Mouse (Mus musculus) B cell, adult 62 days (primary cell): ENCODE measurements around the gene Themis2. TPM values are rescaled to one million over a fixed set of nuclear protein-coding genes. Genes with fewer than 3 reads are reported as not detected.

Experiments used
- total RNA-seq: library from RNA; stranded (reverse); gene quantifications from 4 replicates; pipeline ENCODE4 v1.2.4, GENCODE M21; 2023

The Themis2 gene
- 133 to 134 TPM (median 133 TPM) in 4 replicates for total RNA-seq

DNA sequence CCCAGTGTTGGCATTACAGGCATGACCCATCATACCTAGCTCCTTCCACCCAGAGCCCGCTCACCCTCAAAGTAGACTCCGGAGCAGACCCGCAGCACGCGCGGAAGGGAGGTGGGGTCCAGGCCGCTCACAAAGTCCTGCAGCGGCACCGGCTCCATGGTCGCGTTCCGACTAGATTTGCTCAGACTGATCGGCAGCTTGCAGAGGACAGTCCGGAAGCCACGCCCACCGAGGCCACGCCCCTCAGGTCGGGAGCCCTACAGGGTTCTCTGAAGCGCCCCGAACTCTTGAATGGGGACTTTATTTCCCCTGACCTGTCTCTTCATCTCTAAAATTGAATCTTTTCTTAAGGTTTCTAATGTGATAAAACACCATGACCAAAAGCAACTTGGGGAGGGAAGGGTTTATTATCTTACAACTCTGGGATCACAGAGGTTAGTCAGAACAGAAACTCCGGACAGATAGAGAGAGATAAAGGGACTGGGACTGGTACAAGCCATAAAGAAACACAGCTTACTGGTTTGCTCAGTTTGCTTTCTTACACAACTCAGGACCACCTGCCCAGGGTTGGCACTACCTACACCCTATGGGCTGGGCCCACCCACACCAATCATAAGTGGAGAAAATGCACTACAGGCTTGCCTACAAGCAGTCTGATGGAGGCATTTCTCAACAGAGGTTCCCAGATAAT is at the start of gene Themis2:
Themis2 (minus strand) TSS at position 192 of the 691 bp plus-strand sequence.

DNA sequence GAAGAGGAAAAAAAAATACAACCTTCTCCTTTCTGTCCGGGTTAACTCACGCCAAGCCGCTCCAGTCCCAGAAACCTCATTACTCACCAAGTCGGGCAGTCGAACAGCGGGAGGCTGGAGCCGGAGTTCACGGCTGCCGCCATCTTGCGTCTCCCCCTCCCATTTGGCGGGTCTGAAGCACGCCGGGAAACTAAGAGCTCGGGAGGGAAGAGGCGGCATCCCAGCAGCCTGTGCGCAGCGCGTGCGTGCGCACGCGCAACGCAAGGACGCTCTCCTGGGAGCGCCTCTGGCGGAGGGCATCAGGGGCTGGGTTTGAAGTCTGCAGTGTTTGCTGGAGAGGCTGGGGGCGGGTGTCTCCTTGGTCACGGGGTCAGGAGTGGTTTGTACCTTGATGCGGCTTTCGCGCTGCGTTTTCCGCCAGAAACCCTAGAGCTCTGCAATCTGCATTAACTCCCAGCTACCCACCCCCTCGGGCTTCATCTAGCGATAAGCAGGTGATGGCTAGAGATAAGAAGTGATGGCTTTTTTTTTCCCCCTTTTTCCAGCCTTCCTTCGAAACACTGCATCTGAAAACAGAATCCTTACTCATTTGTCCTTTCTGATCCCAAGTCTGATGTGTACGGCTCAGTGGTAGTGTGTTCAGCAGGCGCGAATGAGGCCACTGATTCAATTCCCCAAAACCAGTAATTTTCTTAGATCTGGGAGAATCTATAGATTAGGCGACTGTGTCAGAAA is 47.0 kb upstream of the Themis2 start, which contains the start of gene Ppp1r8:
Ppp1r8 (minus strand) TSS at position 200 of the 735 bp plus-strand sequence.

DNA sequence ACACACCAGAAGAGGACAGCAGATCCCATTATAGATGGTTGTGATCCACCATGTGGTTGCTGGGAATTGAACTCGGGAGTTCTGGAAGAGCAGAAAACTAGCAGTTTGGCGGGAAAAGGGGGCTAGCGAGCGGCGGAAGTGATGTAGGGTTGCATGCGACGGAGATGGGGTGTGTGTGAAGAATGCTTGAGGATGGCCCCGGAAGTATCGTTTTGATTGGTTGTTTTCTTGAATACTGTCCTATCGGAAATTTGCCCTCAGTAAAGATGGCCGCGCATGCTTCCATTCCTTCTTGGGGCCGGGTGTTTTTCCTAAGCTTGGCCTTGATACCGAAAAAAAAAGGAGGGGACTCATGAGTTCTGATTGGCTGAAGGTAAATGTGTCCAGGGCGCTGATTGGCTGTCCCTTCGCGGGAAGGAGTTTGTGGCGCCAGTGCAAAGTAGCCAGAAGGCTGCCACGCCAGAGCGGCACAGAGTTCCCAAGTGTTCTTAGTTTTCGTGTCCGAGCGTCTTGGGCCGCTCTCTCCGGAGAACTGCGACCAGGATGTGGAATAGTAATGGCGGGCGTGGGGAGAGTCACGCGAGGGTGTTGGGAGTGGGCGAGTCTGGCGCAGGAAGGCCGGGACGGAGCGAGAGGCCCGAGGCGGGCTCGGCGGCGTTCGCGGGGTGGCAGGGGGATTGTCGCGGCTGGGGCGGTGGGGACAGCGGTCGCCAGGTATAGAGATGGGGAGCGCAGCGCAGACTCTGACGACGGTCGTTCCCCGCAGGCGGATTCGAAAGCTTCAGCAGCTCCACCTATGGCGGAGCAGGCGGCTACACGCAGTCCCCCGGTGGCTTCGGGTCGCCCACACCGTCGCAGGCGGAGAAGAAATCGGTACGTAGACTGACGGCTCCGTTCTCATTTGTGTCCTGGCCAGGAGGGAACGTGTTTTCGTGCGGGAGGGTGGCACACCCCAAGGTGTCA is 28.0 kb downstream of the Themis2 start, which contains the start of gene Rpa2:
Rpa2 (plus strand) TSS at position 419 of the 963 bp plus-strand sequence.

DNA sequence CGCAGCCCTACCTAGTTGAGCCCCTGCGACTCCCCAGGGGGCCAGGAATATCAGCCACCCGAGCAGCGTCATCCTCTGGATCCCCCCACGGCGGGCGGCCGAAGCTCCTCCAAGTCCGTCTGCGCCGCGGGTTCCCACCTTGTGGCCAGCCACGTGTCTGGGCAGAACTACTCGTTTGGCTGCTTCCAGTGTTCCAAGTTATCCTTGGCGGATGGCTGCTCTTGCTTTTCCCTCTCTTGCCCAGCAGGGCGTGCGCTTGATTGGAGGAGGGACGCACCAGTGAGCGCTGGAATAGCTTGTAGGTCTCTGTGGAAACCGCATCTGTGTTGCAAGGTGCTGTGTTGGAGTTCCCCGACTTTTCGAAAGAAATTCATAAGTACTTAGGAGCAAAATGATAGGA is 39.2 kb downstream of the Themis2 start, which contains the start of gene Smpdl3b:
Smpdl3b (minus strand) TSS at position 279 of the 400 bp plus-strand sequence.

DNA sequence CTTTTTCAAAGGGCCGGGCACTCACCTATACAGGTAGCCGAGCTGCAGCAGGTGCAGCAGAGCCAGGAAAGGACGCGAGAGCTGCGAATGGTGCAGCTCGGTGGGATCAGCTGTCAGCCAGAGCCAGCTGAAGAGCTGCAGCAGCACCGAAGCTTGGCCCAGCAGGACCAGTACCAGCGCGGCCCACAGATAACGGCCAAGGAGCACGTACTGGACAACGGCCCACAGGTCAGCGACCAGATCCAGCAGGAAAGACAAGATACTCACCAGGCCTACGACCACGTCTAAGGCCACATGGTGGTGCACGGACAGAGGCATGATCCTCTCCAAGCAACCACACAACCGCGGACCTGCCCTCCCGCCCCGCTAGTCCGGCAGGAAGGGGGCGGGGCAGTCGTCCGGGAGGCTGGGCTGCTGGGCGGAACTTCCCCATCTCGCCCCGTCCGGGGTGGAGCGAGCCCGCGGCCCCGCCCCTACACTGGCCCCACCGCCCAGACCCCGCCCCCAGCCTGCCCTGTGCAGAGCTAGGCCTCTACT is 64.0 kb downstream of the Themis2 start, which contains the start of gene Xkr8:
Xkr8 (minus strand) TSS at position 399 of the 537 bp plus-strand sequence.

Other genes with a start within 250 kb of the Themis2 start
- gene Ptafr, start 232.3 kb downstream of the Themis2 start, total RNA-seq, result 1.0 to 1.8 TPM (median 1.1 TPM) in 4 replicates
- 30.6 to 39.6 TPM (median 35.5 TPM) in 4 replicates for gene Eya3, start 157.4 kb downstream of the Themis2 start, total RNA-seq
- gene Xkr8, start 63.8 kb downstream of the Themis2 start, total RNA-seq, result 1.3 to 2.7 TPM (median 2.6 TPM) in 4 replicates
- 0.29 TPM in 1 of 4 replicates, not detected in the others for gene Smpdl3b, start 39.1 kb downstream of the Themis2 start, total RNA-seq
- gene Rpa2, start 28.1 kb downstream of the Themis2 start, total RNA-seq, result 40.5 to 47.5 TPM (median 45.2 TPM) in 4 replicates
- gene Ppp1r8, start 46.8 kb upstream of the Themis2 start, total RNA-seq, result 37.8 to 45.2 TPM (median 42.5 TPM) in 4 replicates
- gene Stx12, start 88.1 kb upstream of the Themis2 start, total RNA-seq, result 17.7 to 21.1 TPM (median 19.6 TPM) in 4 replicates
- 37.1 to 50.3 TPM (median 44.1 TPM) in 4 replicates for gene Fam76a, start 126.2 kb upstream of the Themis2 start, total RNA-seq
- gene Fgr, start 177.7 kb upstream of the Themis2 start, total RNA-seq, result 30.2 to 33.7 TPM (median 31.5 TPM) in 4 replicates
- gene Ahdc1, start 214.9 kb upstream of the Themis2 start, total RNA-seq, result 66.2 to 87.0 TPM (median 78.5 TPM) in 4 replicates